Mouse (Mus musculus) olfactory bulb, adult 2 months (tissue): ENCODE results near the gene Erp44. TPM values are rescaled to one million over a fixed set of nuclear protein-coding genes. Genes with fewer than 3 reads are reported as not detected.

Experiments used
- H3K27ac ChIP-seq: fragments of 200-500 bp; 2 replicates; pipeline ENCODE4 v1.5.1; 2012; ENCODE audit warnings: low read depth, low read length; ENCODE audit not compliant: insufficient read depth
- H3K4me1 ChIP-seq: fragments of 200-500 bp; 2 replicates; pipeline ENCODE4 v1.6.1; 2012; ENCODE audit warnings: low read length; ENCODE audit not compliant: control insufficient read depth, insufficient read depth
- H3K4me3 ChIP-seq: fragments of 200-500 bp; 2 replicates; pipeline ENCODE4 v1.5.1; 2012; ENCODE audit warnings: mild to moderate bottlenecking, low read depth, low read length, moderate library complexity; ENCODE audit not compliant: insufficient read depth
- CTCF ChIP-seq: fragments of 200-500 bp; IDR thresholded peaks from 2 replicates; pipeline ENCODE4 v1.5.1; 2012; ENCODE audit warnings: low read depth, mild to moderate bottlenecking, low read length, moderate library complexity; ENCODE audit not compliant: insufficient read depth
- POLR2A ChIP-seq: fragments of 200-500 bp; IDR thresholded peaks from 2 replicates; pipeline ENCODE4 v1.6.1; 2012; ENCODE audit warnings: mild to moderate bottlenecking, low read depth, low read length, moderate library complexity; ENCODE audit not compliant: insufficient read depth
- WGBS: fragments of 180-500 bp; shearing (Covaris S2); methylation state at CpG from one replicate; pipeline ENCODE4 v1.1.7; 2018; 5-methylcytosine and 5-hydroxymethylcytosine counted together
- polyA plus RNA-seq: library from polyadenylated mRNA; stranded (reverse); fragments of >200 nt; gene quantifications from 2 replicates; pipeline ENCODE4 v1.2.4, GENCODE M21; 2012; ENCODE audit warnings: low replicate concordance; ENCODE audit not compliant: missing spikeins, insufficient read depth, insufficient read length

Erp44 gene
- polyA plus RNA-seq, 1 experiment, result 659 TPM

DNA sequence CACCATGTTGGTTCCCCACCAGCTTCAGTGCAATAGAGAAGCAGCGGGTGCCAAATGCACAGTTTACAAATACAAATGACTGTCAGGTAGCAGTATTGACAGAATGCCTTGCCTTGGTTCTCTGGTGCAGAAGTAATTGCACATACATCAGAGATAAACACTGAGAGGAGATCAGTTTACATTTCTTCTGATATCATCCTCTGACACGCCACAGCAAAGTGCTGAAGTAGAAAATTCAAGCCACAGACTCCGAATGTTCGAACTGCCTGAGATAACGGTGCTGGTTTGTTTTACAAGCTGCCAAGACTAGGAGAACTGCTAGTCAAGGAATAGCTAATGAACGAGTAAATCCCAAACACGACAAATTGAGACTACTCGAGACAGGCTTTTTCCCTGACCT is 80.9 kb downstream of the Erp44 start:
- Histone ChIP-seq H3K4me1 (no peaks in the 10 kb centered on the region), H3K4me3 (no peak overlapping the region), H3K27ac (no peak overlapping the region)
- TF ChIP-seq CTCF (no peak), POLR2A (no peak)
- WGBS, result 75% methylated on average over 8 of the region's 8 CpGs

- 87% methylated on average over 3 of the region's 3 CpGs for WGBS
- Histone ChIP-seq H3K4me1 (no peaks in the 10 kb centered on the region), H3K4me3 (no peak overlapping the region), H3K27ac (no peak overlapping the region)
- TF ChIP-seq POLR2A, result no peak
- TF ChIP-seq CTCF, result no peak
Observed at GRCm38 (mm10) chr4:48197925-48198324, 81.4 kb downstream of the Erp44 start.

- Histone ChIP-seq H3K4me3 (no peak overlapping the region), H3K4me1 (peaks cover 2% of the 10 kb centered on the region; the same call in 1 of the 2 replicates), H3K27ac (no peak overlapping the region)
- no peak for TF ChIP-seq CTCF
- no peak for TF ChIP-seq POLR2A
- WGBS, result 93% methylated on average over 8 of the region's 8 CpGs
Observed at GRCm38 (mm10) chr4:48182115-48182806, 97.1 kb downstream of the Erp44 start.

DNA sequence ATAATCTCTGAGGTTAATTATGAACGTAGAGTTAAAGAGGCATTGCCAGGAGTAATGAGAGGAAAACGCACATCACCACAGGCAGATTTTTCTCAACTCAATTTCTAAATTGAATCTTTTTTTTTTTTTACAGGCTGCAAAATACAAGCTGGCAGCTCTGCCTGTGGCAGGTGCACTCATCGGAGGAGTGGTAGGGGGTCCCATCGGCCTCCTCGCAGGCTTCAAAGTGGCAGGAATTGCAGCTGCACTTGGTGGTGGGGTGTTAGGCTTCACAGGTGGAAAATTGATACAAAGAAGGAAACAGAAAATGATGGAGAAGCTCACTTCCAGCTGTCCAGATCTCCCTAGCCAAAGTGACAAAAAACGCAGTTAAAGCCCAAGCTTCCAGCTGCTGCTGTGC is 98.0 kb downstream of the Erp44 start:
- Histone ChIP-seq H3K4me3 (no peak overlapping the region), H3K4me1 (peaks cover 2% of the 10 kb centered on the region; the same call in 1 of the 2 replicates), H3K27ac (no peak overlapping the region)
- 68% methylated on average over 6 of the region's 6 CpGs for WGBS
- TF ChIP-seq POLR2A, result no peak
- no peak for TF ChIP-seq CTCF

GRCm38 (mm10) chr4:48180922-48181321 is 98.4 kb downstream of the Erp44 start:
- 42% methylated on average over 2 of the region's 2 CpGs for WGBS

GRCm38 (mm10) chr4:48175666-48176065 is 103.7 kb downstream of the Erp44 start:
- H3K4me1 ChIP-seq, result no peaks in the 10 kb centered on the region
- 82% methylated on average over 3 of the region's 3 CpGs for WGBS
- no peak for TF ChIP-seq POLR2A
- TF ChIP-seq CTCF, result no peak
- H3K4me3 ChIP-seq, result no peak overlapping the region
- no peak overlapping the region for H3K27ac ChIP-seq

More at GRCm38 (mm10) chr4:48180922-48181321, 98.4 kb downstream of the Erp44 start:
- H3K27ac ChIP-seq, result no peak overlapping the region
- peaks cover 2% of the 10 kb centered on the region; the same call in 1 of the 2 replicates for H3K4me1 ChIP-seq
- TF ChIP-seq POLR2A (no peak), CTCF (no peak)
- no peak overlapping the region for H3K4me3 ChIP-seq

GRCm38 (mm10) chr4:48163851-48164250 is 115.5 kb downstream of the Erp44 start:
- Histone ChIP-seq H3K4me3 (no peak overlapping the region), H3K27ac (no peak overlapping the region), H3K4me1 (no peaks in the 10 kb centered on the region)
- no peak for TF ChIP-seq POLR2A
- TF ChIP-seq CTCF, result no peak
- WGBS, result 72% methylated on average over 5 of the region's 5 CpGs

GRCm38 (mm10) chr4:48160386-48160785 is 119.0 kb downstream of the Erp44 start:
- 73% methylated on average over 4 of the region's 4 CpGs for WGBS
- Histone ChIP-seq H3K4me1 (no peaks in the 10 kb centered on the region), H3K4me3 (no peak overlapping the region), H3K27ac (no peak overlapping the region)
- TF ChIP-seq POLR2A (no peak), CTCF (no peak)

DNA sequence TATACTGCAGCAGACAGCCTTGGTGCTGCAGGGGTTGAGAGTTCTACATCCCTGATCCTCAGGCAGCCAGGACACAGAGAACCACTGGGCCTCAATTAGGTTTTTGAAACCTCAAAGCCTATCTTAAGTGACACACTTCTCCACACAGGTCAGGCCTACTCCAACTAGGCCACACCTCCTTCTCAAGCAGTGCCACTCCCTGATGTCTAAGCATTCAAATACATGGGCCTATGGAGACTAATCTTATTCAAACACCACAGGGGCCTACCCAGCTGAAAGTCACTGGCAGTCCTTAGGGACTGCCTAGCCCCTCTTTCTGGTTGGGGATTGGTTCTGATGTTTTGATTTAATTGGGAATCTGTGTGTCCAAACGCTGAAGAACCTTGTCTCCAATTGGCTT is 123.5 kb downstream of the Erp44 start:
- Histone ChIP-seq H3K4me1 (no peaks in the 10 kb centered on the region), H3K27ac (no peak overlapping the region), H3K4me3 (no peak overlapping the region)
- 58% methylated on average over 1 of the region's 1 CpGs for WGBS
- TF ChIP-seq CTCF (no peak), POLR2A (no peak)

DNA sequence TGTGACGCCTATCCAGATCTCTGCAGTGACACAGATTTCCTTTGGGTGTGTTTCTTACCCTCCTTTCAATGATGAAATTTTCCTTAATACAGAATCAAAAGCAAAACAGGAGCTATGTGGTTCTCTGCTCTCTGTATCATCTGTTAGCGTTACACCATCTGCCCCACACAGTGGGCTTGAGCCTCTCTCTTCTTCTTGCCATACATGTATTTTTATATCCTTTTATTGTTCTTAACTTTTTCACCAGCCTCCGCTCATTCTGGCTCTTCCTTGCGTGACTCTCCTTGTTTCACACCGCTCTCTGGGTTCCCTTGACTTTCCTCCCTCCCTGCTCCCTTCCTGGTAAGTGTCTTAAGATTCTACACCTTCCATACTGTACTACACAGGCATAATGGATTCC is 126.1 kb downstream of the Erp44 start:
- H3K27ac ChIP-seq, result no peak overlapping the region
- 93% methylated on average over 5 of the region's 5 CpGs for WGBS
- H3K4me3 ChIP-seq, result no peak overlapping the region
- no peaks in the 10 kb centered on the region for H3K4me1 ChIP-seq
- TF ChIP-seq CTCF (no peak), POLR2A (no peak)
